Mouse (Mus musculus) heart, postnatal 0 days (tissue): ENCODE data around the gene Mrps6.

Source experiments
- CTCF ChIP-seq: IDR thresholded peaks from 2 replicates; pipeline ENCODE4 v1.5.1; 2016; ENCODE audit warnings: antibody characterized with exemption, control low read depth, low read depth
- EP300 ChIP-seq: IDR thresholded peaks from 2 replicates; pipeline ENCODE4 v1.6.1; 2016; ENCODE audit warnings: antibody characterized with exemption, low read depth

GRCm38 (mm10) chr16:92021656-92022400 lies 36.2 kb upstream of the Mrps6 start:
- TF ChIP-seq CTCF, result no peak
- TF ChIP-seq EP300, result no peak
